Mouse (Mus musculus) intestine, embryonic 14.5 days (tissue): Measurements from ENCODE around the gene Gm20696. TPM values are rescaled to one million over a fixed set of nuclear protein-coding genes. Genes with fewer than 3 reads are reported as not detected.

Experiments
- ATAC-seq: fragments of 200-750 bp; cut with Nextera tagmentation; replicated peaks from 2 replicates; pipeline ENCODE4 v1.8.0; 2017; ENCODE audit warnings: low read depth, moderate number of reproducible peaks, moderate TSS enrichment, moderate library complexity; ENCODE audit not compliant: low FRiP score, low TSS enrichment
- DNase-seq: peaks from one replicate; pipeline ENCODE4 v3.0.0-alpha.2; 2018; ENCODE audit warnings: low spot score
- H3K27ac ChIP-seq: fragments of 300-500 bp; sonication (generic); 2 replicates; pipeline ENCODE4 v1.5.1; 2014; ENCODE audit warnings: low read depth, mild to moderate bottlenecking, control low read depth
- H3K27me3 ChIP-seq: fragments of 300-500 bp; sonication (generic); replicated peaks from 2 replicates; pipeline ENCODE4 v1.6.1; 2014; ENCODE audit warnings: low read length, control low read depth; ENCODE audit not compliant: control insufficient read depth, insufficient read depth
- H3K36me3 ChIP-seq: fragments of 300-500 bp; sonication (generic); 2 replicates; pipeline ENCODE4 v1.6.1; 2014; ENCODE audit warnings: low read length, control low read depth; ENCODE audit not compliant: control insufficient read depth, insufficient read depth
- H3K4me1 ChIP-seq: fragments of 300-500 bp; sonication (generic); replicated peaks from 2 replicates; pipeline ENCODE4 v1.6.1; 2014; ENCODE audit warnings: low read length, control low read depth, mixed read lengths; ENCODE audit not compliant: control insufficient read depth, insufficient read depth
- H3K4me2 ChIP-seq: fragments of 300-500 bp; sonication (generic); 2 replicates; pipeline ENCODE4 v1.6.1; 2014; ENCODE audit warnings: low read length
- H3K4me3 ChIP-seq: fragments of 300-500 bp; sonication (generic); 2 replicates; pipeline ENCODE4 v1.5.1; 2014; ENCODE audit warnings: low read depth, low read length, control low read depth, mixed read lengths
- H3K9ac ChIP-seq: fragments of 300-500 bp; sonication (generic); 2 replicates; pipeline ENCODE4 v1.6.1; 2014; ENCODE audit warnings: mild to moderate bottlenecking, low read length
- H3K9me3 ChIP-seq: fragments of 300-500 bp; sonication (generic); 2 replicates; pipeline ENCODE4 v1.6.1; 2016; ENCODE audit warnings: low read length, control low read depth; ENCODE audit not compliant: control insufficient read depth
- WGBS: fragments of 180-500 bp; shearing (Covaris S2); extraction: QIAGEN DNeasy Blood & Tissue Kit; methylation state at CpG from one replicate; pipeline ENCODE4 v1.1.7; 2014; 5-methylcytosine and 5-hydroxymethylcytosine counted together
- polyA plus RNA-seq: library from polyadenylated mRNA; unstranded; fragments of >200 nt; fragmentation: Nextera tagmentation; extraction: Ambion mirVana; gene quantifications from 2 replicates; pipeline ENCODE4 v1.2.1, GENCODE M21; 2014

Gene Gm20696
- polyA plus RNA-seq, 1 experiment from 2014 or later: 6.9 TPM

- ATAC-seq (no peak), DNase-seq (no peak)
- H3K9me3 ChIP-seq: no peaks in the 10 kb centered on the region
- H3K4me3 ChIP-seq: no peak overlapping the region
- no peak overlapping the region for H3K27ac ChIP-seq
- no peaks in the 10 kb centered on the region for H3K36me3 ChIP-seq
- H3K4me2 ChIP-seq: no peak overlapping the region
- 51% methylated on average over 10 of the region's 10 CpGs for WGBS
- H3K4me1 ChIP-seq: no peaks in the 10 kb centered on the region
- no peak overlapping the region for H3K9ac ChIP-seq
- no peaks in the 10 kb centered on the region for H3K27me3 ChIP-seq
Observed at GRCm38 (mm10) chr6:99347836-99348235, 318.8 kb downstream of the Gm20696 start.

DNA sequence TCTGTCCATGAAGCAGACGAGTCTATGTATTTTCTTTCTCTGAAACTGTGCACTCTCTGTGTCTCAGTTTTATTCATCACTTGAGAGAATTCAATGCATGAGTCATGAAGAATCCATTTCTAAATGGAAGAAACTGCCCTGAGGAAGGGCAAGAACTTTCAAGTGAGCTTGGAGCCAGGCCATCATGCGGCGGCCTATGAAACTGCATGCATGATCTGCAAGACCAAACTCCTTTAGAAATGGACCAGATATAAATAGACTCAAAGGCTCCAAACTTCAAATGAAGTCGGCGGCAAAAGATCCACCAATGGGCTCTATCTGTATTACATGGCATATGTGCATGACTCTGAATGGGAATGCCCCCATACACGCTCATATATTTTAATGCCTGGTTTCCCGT, 321.6 kb downstream of the Gm20696 start:
- H3K27me3 ChIP-seq: no peaks in the 10 kb centered on the region
- WGBS: 95% methylated on average over 7 of the region's 7 CpGs
- no peak for ATAC-seq

DNA sequence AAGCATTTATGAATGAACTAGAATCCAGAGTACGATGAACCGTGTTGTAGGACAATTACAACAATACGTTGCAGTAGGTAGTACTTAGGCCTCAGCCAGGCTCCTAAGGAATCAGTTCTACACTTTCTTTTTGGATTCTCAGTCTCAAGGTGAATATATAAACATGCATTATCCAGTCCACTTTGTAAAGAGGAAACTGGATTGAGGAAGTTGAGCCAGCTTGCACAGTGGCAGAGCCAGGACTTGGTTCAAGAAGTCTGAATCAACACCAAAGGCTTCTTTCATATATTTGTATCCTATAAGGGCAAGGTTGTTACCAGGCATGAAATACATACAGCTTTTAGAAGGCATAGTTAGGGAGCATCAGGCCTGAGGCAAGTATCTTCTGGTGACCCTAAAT, 322.2 kb downstream of the Gm20696 start:
- Histone ChIP-seq H3K27me3 (no peaks in the 10 kb centered on the region), H3K4me1 (peaks cover 3% of the 10 kb centered on the region; the same call in 1 of the 2 replicates), H3K9ac (no peak overlapping the region), H3K27ac (no peak overlapping the region), H3K4me2 (no peak overlapping the region), H3K4me3 (no peak overlapping the region), H3K36me3 (no peaks in the 10 kb centered on the region), H3K9me3 (no peaks in the 10 kb centered on the region)
- 86% methylated on average over 3 of the region's 3 CpGs for WGBS
- ATAC-seq (no peak), DNase-seq (no peak)

More for the DNA sequence above, 321.6 kb downstream of the Gm20696 start:
- Histone ChIP-seq H3K36me3 (no peaks in the 10 kb centered on the region), H3K9me3 (no peaks in the 10 kb centered on the region), H3K4me2 (no peak overlapping the region), H3K4me1 (no peaks in the 10 kb centered on the region), H3K9ac (no peak overlapping the region), H3K27ac (no peak overlapping the region), H3K4me3 (no peak overlapping the region)
- no peak for DNase-seq

DNA sequence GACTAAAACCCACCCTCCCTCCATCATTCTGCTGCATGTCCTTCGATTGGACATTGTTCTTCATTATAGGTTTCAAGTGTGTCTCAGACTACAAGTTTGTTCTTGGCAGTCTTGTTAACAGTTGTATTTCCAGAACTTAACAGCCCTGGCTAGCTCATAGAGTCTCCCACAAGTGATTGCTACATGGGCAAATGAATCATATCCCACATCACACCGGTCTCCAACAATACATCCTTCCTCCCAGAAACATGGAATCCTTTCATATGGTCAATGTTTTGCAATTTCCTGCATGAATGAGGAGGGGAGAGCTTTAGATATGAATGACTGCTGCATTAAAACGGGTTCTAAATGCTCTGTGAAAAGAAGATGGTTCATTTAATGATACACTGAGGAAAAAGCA, 322.8 kb downstream of the Gm20696 start:
- DNase-seq: no peak
- Histone ChIP-seq H3K9me3 (no peaks in the 10 kb centered on the region), H3K4me2 (no peak overlapping the region), H3K27ac (no peak overlapping the region), H3K27me3 (no peaks in the 10 kb centered on the region), H3K4me1 (peaks cover 8% of the 10 kb centered on the region), H3K4me3 (no peak overlapping the region), H3K9ac (no peak overlapping the region), H3K36me3 (no peaks in the 10 kb centered on the region)
- ATAC-seq: no peak
- 84% methylated on average over 3 of the region's 3 CpGs for WGBS

DNA sequence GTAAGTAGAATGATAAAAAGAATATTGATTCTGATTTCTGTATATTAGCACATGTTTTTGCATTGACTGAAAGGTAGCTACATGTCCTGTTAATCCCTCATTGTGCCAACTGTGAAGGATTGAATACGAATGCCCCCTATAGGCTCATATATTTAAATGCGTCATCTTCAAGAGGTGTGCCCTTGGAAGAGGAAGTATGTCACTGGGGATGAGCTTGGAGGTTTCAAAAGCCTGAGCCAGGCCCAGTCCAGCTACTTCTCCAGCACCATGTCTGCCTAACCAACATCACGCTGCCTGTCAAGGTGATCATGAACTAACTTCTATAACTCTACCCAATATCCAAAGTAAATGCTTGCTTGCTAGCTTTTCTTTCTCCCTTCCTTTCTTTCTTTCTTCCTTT, 324.2 kb downstream of the Gm20696 start:
- H3K27me3 ChIP-seq: no peaks in the 10 kb centered on the region
- H3K9me3 ChIP-seq: no peaks in the 10 kb centered on the region
- no peak overlapping the region for H3K27ac ChIP-seq
- ATAC-seq (no peak), DNase-seq (no peak)
- no peak overlapping the region for H3K4me3 ChIP-seq
- no peaks in the 10 kb centered on the region for H3K36me3 ChIP-seq
- H3K9ac ChIP-seq: no peak overlapping the region
- WGBS: 92% methylated on average over 3 of the region's 3 CpGs
- H3K4me1 ChIP-seq: peaks cover 20% of the 10 kb centered on the region
- H3K4me2 ChIP-seq: no peak overlapping the region

DNA sequence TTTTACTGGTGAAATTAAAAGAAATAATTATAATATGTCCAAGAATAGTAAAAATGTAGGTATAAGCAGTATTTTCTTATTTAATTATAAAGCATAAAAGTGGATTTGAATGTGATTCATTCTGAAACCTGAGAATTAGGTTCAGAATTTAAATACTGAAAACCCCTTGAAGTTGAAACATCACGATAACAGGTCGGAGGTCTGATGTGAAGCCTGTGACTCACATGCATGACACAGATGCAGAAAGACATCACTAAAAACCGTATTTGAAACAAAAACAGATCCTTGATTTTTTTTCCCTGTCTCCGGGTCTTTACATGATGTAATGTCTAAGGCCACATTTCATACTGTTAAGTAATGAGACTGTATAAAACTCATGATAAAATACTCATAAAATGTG, 325.7 kb downstream of the Gm20696 start:
- H3K9ac ChIP-seq: no peak overlapping the region
- no peak overlapping the region for H3K4me3 ChIP-seq
- H3K4me2 ChIP-seq: no peak overlapping the region
- H3K9me3 ChIP-seq: no peaks in the 10 kb centered on the region
- ATAC-seq (no peak), DNase-seq (no peak)
- H3K27me3 ChIP-seq: no peaks in the 10 kb centered on the region
- H3K27ac ChIP-seq: no peak overlapping the region
- peaks cover 30% of the 10 kb centered on the region for H3K4me1 ChIP-seq
- 84% methylated on average over 4 of the region's 4 CpGs for WGBS
- no peaks in the 10 kb centered on the region for H3K36me3 ChIP-seq

DNA sequence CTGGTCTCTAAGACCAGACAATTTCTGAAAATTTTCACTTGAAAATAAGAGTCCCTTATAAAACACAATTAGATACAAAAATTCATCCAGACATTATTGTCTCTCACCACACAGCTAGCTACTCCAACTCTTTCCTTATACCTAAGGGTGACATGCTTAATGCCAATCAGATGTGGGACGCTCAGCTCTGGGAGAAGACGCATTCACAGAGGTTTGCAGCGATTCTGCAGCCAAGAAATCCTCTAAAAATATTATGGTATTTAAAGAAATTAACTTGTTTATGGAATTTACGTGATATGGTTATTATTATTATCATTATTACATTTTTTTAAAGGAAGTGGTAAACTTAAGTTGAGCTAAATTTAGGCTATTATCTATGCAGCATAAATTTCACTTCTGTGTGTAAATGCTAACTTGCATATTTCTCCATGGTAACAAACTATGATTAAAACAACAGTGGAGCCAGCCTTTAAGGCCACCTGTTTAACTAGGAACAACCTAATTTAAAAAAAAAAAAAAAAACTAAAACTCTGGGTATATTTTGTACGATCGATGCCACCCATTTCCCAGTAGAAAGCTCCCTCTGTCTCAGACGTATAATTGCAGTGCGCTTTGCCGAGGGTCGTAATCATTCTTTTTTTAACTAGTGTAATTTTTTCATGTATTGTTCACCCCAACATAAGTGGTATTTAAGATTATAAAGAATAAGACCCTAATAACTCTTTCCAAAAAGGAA, 326.4 kb downstream of the Gm20696 start:
- Histone ChIP-seq H3K27me3 (no peaks in the 10 kb centered on the region), H3K4me1 (peaks cover 31% of the 10 kb centered on the region), H3K27ac (no peak overlapping the region), H3K9ac (no peak overlapping the region), H3K36me3 (no peaks in the 10 kb centered on the region), H3K9me3 (no peaks in the 10 kb centered on the region), H3K4me2 (no peak overlapping the region), H3K4me3 (no peak overlapping the region)
- ATAC-seq (no peak), DNase-seq (no peak)
- 81% methylated on average over 10 of the region's 10 CpGs for WGBS

GRCm38 (mm10) chr6:99339343-99339620, 327.3 kb downstream of the Gm20696 start:
- H3K4me3 ChIP-seq: no peak overlapping the region
- H3K27ac ChIP-seq: no peak overlapping the region
- H3K27me3 ChIP-seq: no peaks in the 10 kb centered on the region
- no peak overlapping the region for H3K4me2 ChIP-seq
- no peak for ATAC-seq
- 32% methylated on average over 5 of the region's 5 CpGs for WGBS
- no peaks in the 10 kb centered on the region for H3K36me3 ChIP-seq
- H3K4me1 ChIP-seq: peaks cover 31% of the 10 kb centered on the region
- no peaks in the 10 kb centered on the region for H3K9me3 ChIP-seq
- H3K9ac ChIP-seq: no peak overlapping the region
- no peak for DNase-seq

DNA sequence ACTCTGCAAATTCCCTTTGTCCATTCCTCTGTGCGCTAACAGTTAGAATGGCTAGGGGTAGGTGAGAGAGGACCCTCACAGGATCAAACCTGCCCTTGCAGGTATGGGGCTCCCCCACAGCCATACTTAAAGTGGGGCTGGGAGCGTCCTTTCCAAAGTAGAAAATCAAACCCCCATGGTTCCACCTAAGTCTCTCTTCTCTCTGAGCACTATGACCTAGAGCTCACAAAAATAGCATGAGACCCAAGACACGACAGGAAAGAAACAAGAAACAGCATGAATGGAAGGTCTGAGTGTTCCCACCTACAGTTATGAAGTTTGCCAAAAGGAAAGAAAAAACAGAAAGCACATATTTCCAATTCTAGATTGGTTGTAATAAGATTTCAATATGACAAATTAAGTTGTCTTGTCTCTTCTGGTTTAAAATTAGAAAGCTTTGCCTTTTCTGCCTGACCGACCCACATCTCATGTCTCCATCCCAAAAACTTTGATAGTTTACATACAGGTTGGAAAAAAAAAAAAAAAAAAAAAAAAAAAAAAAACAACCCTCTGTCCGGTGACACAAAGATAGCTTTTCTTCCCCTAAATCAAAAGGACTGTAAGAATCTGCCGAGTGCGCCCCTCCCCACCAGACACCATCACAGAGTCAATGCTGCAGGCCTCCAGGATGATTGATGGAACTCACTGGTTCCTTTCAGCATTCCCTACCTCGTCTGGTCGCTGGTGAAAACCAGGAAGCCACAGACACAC, 327.8 kb downstream of the Gm20696 start:
- no peak overlapping the region for H3K4me3 ChIP-seq
- no peak overlapping the region for H3K4me2 ChIP-seq
- 38% methylated on average over 9 of the region's 9 CpGs for WGBS
- DNase-seq (no peak), ATAC-seq (no peak)
- H3K27ac ChIP-seq: no peak overlapping the region
- no peak overlapping the region for H3K9ac ChIP-seq
- H3K9me3 ChIP-seq: no peaks in the 10 kb centered on the region
- H3K36me3 ChIP-seq: no peaks in the 10 kb centered on the region
- peaks cover 31% of the 10 kb centered on the region for H3K4me1 ChIP-seq
- no peaks in the 10 kb centered on the region for H3K27me3 ChIP-seq
